Mouse (Mus musculus): ENCODE measurements around the gene Fnip2. TPM values are rescaled to one million over a fixed set of nuclear protein-coding genes. Genes with fewer than 3 reads are reported as not detected.

The Fnip2 gene
- polyA plus RNA-seq, 1 experiment from 2014 or later, result 3.3 TPM

DNA sequence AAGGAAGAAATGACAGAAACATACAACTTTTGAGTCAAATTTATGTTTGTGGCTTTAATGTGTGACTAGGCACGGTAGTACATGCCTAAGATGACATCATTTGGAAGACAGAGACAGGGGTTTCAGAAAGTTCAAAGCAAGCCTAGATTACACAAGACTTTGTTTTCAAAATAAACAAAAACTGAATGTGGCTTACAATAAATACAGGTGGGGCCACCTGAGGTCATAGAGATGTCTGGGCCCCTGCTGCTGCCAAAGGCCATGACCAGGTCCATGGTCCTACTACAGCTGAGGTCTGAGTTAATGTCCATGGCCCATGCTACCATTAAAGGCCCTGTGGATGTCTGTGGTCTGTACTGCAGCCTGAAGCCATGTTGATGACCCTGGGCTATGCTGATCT is 154.1 kb downstream of the Fnip2 start:
- Histone ChIP-seq H3K9ac (ENCODE audit: low read depth, low read length) (no peak overlapping the region), H3K9me3 (ENCODE audit: control insufficient read depth) (no peaks in the 10 kb centered on the region), H3K27me3 (replicated peaks; ENCODE audit: control insufficient read depth, insufficient read depth, low read length) (no peaks in the 10 kb centered on the region), H3K4me1 (replicated peaks; ENCODE audit: control insufficient read depth, insufficient read depth, low read length) (no peaks in the 10 kb centered on the region), H3K4me2 (replicated peaks; ENCODE audit: low read depth) (no peak overlapping the region), H3K36me3 (ENCODE audit: control insufficient read depth, insufficient read depth) (no peaks in the 10 kb centered on the region), H3K4me3 (ENCODE audit: low read depth, low read length) (no peak overlapping the region), H3K27ac (ENCODE audit: low read depth, low read length) (no peak overlapping the region)
- TF ChIP-seq CTCF (IDR thresholded peaks at IDR 0.05; ENCODE audit: low read depth), result no peak
- no peak for ATAC-seq
- 81% methylated on average over 1 of the region's 1 CpGs for WGBS

DNA sequence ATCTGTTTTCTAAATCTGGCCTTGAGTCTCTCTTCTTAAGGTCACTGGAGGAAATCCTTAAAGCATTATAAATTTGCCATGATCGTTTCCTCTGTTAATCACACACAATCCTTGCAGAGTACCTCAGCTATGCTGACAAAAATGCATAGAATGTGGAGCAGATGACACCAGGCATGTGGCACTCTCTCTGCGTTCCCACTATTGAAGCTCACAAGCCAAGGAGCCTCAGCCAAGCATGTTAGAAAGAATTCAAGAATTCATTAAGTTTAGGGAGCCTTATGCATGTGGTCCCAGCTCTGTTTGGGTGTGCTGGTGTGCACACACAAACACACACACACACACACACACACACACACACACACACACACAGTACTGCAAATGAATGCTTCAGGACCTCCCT is 155.9 kb downstream of the Fnip2 start:
- TF ChIP-seq CTCF (IDR thresholded peaks at IDR 0.05; ENCODE audit: low read depth), result no peak
- no peak for ATAC-seq
- 38% methylated on average over 2 of the region's 2 CpGs for WGBS
- Histone ChIP-seq H3K9me3 (ENCODE audit: control insufficient read depth) (no peaks in the 10 kb centered on the region), H3K9ac (ENCODE audit: low read depth, low read length) (no peak overlapping the region), H3K27me3 (replicated peaks; ENCODE audit: control insufficient read depth, insufficient read depth, low read length) (no peaks in the 10 kb centered on the region), H3K36me3 (ENCODE audit: control insufficient read depth, insufficient read depth) (no peaks in the 10 kb centered on the region), H3K4me1 (replicated peaks; ENCODE audit: control insufficient read depth, insufficient read depth, low read length) (no peaks in the 10 kb centered on the region), H3K4me2 (replicated peaks; ENCODE audit: low read depth) (no peak overlapping the region), H3K27ac (ENCODE audit: low read depth, low read length) (no peak overlapping the region), H3K4me3 (ENCODE audit: low read depth, low read length) (no peak overlapping the region)

DNA sequence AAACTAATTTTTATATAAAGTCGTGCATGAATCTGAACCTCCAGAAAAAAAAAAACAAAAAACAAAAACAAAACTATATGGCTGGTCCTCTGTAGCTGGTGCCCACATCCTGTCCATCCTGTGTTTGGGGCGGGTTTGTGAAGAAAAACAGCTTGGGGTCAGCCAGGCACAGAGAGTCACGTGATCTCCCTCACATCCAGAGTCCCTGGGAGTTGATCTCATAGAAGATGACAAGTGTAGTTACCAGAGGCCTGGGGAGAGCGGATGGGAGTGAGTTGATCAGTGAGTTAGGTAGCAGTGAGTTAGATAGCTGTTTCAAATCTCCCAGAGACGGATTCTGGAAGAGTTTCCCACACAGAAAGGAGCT is 157.0 kb downstream of the Fnip2 start:
- no peak for TF ChIP-seq CTCF (IDR thresholded peaks at IDR 0.05; ENCODE audit: low read depth)
- H3K9me3 ChIP-seq (ENCODE audit: control insufficient read depth), result no peaks in the 10 kb centered on the region
- WGBS, result 59% methylated on average over 5 of the region's 5 CpGs
- H3K4me1 ChIP-seq (replicated peaks; ENCODE audit: control insufficient read depth, insufficient read depth, low read length), result no peaks in the 10 kb centered on the region
- H3K27ac ChIP-seq (ENCODE audit: low read depth, low read length), result no peak overlapping the region
- no peak overlapping the region for H3K4me2 ChIP-seq (replicated peaks; ENCODE audit: low read depth)
- no peak overlapping the region for H3K4me3 ChIP-seq (ENCODE audit: low read depth, low read length)
- H3K27me3 ChIP-seq (replicated peaks; ENCODE audit: control insufficient read depth, insufficient read depth, low read length), result no peaks in the 10 kb centered on the region
- no peak overlapping the region for H3K9ac ChIP-seq (ENCODE audit: low read depth, low read length)
- no peaks in the 10 kb centered on the region for H3K36me3 ChIP-seq (ENCODE audit: control insufficient read depth, insufficient read depth)
- no peak for ATAC-seq

DNA sequence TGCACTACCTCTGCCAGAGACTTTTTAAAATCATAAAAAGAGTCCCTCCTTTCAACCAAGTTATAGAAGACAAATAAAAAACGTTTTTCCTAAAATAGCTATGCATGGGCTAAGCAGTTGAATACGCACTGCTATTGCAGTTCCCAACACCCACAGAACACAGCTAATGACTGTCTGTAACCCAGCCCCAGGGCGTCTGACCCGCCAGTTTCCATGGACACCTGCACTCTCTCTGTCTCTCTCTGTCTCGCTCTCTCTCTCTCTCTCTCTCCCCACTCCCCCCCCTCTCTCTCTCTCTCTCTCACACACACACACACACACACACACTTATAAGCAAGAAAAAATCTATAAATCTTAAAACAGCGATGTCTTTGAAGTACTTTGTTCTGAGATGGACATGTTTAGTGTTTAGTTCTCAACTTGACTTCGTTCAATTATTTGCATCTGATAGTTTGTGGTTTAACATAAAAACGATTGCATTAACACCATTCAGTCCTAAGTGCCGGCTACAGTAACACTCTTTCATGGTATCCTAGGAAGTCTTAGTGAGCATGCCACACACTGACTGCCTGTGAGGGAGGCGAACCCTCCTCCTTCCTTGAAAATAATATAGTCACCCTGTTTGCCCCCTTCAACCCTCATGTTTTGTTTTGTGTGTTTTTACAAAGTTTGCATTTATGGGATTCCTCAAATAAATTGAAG is 157.5 kb downstream of the Fnip2 start:
- no peak for ATAC-seq
- Histone ChIP-seq H3K27me3 (replicated peaks; ENCODE audit: control insufficient read depth, insufficient read depth, low read length) (no peaks in the 10 kb centered on the region), H3K4me2 (replicated peaks; ENCODE audit: low read depth) (no peak overlapping the region), H3K4me3 (ENCODE audit: low read depth, low read length) (no peak overlapping the region), H3K9ac (ENCODE audit: low read depth, low read length) (no peak overlapping the region), H3K9me3 (ENCODE audit: control insufficient read depth) (no peaks in the 10 kb centered on the region), H3K27ac (ENCODE audit: low read depth, low read length) (no peak overlapping the region), H3K4me1 (replicated peaks; ENCODE audit: control insufficient read depth, insufficient read depth, low read length) (no peaks in the 10 kb centered on the region), H3K36me3 (ENCODE audit: control insufficient read depth, insufficient read depth) (no peaks in the 10 kb centered on the region)
- TF ChIP-seq CTCF (IDR thresholded peaks at IDR 0.05; ENCODE audit: low read depth), result no peak
- WGBS, result 45% methylated on average over 10 of the region's 10 CpGs

DNA sequence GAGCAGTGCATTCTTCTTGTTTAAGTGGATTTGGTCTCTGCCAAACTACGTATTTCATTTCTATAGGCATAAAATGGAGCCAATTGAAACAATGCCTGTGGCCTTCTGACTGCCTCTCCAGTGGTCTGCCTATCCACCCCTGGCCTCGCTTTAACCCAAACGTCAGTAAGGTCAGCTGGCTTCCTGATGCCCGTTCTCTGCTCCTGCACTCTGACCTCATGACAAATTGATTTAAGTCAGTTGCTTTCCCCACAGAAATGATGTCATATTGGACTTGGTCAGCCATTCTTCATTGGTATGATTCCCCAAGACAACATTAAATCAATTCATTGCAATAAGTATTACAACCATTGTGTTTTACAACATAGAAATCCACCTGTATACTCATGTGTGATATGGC is 159.1 kb downstream of the Fnip2 start:
- Histone ChIP-seq H3K4me3 (ENCODE audit: low read depth, low read length) (no peak overlapping the region), H3K9ac (ENCODE audit: low read depth, low read length) (no peak overlapping the region), H3K9me3 (ENCODE audit: control insufficient read depth) (no peaks in the 10 kb centered on the region), H3K4me1 (replicated peaks; ENCODE audit: control insufficient read depth, insufficient read depth, low read length) (no peaks in the 10 kb centered on the region), H3K27ac (ENCODE audit: low read depth, low read length) (no peak overlapping the region), H3K27me3 (replicated peaks; ENCODE audit: control insufficient read depth, insufficient read depth, low read length) (no peaks in the 10 kb centered on the region), H3K4me2 (replicated peaks; ENCODE audit: low read depth) (no peak overlapping the region), H3K36me3 (ENCODE audit: control insufficient read depth, insufficient read depth) (no peaks in the 10 kb centered on the region)
- TF ChIP-seq CTCF (IDR thresholded peaks at IDR 0.05; ENCODE audit: low read depth), result no peak
- WGBS, result 60% methylated on average over 4 of the region's 4 CpGs
- ATAC-seq, result no peak

Other genes with a start within 250 kb of the Fnip2 start
- gene Gm17359, start 231.1 kb downstream of the Fnip2 start, polyA plus RNA-seq (2015; fragmentation: Nextera tagmentation; extraction: Ambion mirVana), result not detected in 2 replicates
- gene Ppid, start 23.5 kb upstream of the Fnip2 start, polyA plus RNA-seq (2015; fragmentation: Nextera tagmentation; extraction: Ambion mirVana), result 28.7 and 30.7 TPM in 2 replicates
- 7.6 and 8.9 TPM in 2 replicates for gene 4930579G24Rik, start 61.3 kb upstream of the Fnip2 start, polyA plus RNA-seq (2015; fragmentation: Nextera tagmentation; extraction: Ambion mirVana)
- 111 and 112 TPM in 2 replicates for gene Etfdh, start 61.7 kb upstream of the Fnip2 start, polyA plus RNA-seq (2015; fragmentation: Nextera tagmentation; extraction: Ambion mirVana)
- 0.03 and 0.04 TPM in 2 replicates for gene Rxfp1, start 170.1 kb upstream of the Fnip2 start, polyA plus RNA-seq (2015; fragmentation: Nextera tagmentation; extraction: Ambion mirVana)

Data from intestine, postnatal 0 days (tissue).